Mouse (Mus musculus) lung, postnatal 10 days (tissue): Measurements from ENCODE around the gene Lao1.

ENCODE experiments used
- DNase-seq: peaks from one replicate; pipeline ENCODE4 v3.0.0; 2021

The Lao1 gene

DNA sequence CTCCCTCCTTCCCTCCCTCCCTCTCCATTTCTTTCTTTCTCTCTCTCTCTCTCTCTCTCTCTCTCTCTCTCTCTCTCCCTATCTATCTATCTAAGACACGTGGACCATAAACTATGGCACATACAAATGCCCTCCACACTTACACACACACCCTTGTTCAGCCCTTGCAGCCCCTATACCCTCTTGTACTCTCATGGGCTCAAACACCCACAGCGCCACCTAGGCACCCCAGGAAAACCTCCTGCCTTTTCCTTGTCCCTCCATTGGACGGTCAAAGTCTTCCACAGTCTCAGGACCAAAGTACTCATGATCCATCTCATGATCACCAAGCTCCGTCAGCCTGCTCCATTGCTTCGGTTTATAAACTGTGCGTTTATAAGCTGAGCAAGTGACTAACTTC, 54.2 kb downstream of the Lao1 start:
- DNase-seq, result no peak

DNA sequence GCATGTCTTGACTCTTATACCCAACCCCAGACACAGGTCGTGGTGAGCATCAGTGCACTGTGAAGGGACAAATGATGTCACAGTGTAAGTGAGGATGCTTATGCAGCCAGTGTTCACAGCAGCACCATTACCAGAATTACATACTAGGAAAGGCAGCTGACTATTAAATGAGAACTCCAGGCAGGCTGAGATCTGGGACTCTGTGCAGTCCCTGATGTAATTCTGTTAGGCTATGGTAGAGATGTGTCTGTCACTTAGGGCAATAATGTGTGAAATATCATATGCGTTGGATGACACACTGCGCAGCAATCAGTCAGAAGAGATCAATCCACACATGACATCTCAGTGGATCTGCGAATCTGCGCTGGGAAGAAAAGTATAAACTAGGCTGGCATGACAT, 55.7 kb downstream of the Lao1 start:
- DNase-seq, result no peak
